Mouse (Mus musculus) forebrain, postnatal 0 days (tissue): ENCODE measurements around the gene Haus5. TPM values are rescaled to one million over a fixed set of nuclear protein-coding genes. Genes with fewer than 3 reads are reported as not detected.

Experiments used
- ATAC-seq: fragments of 200-750 bp; cut with Nextera tagmentation; 2 replicates; pipeline ENCODE4 v1.8.0; 2017; ENCODE audit warnings: mild to moderate bottlenecking, moderate library complexity
- DNase-seq: peaks from one replicate; pipeline ENCODE4 v3.0.0-alpha.2; 2015
- H3K27ac ChIP-seq: fragments of 300-500 bp; sonication (generic); 2 replicates; pipeline ENCODE4 v1.5.1; 2014; ENCODE audit warnings: low read depth, mild to moderate bottlenecking, antibody characterized with exemption, low read length, moderate library complexity, mixed read lengths
- H3K27me3 ChIP-seq: fragments of 300-500 bp; sonication (generic); 2 replicates; pipeline ENCODE4 v1.6.1; 2014; ENCODE audit warnings: mild to moderate bottlenecking, low read length, mixed read lengths; ENCODE audit not compliant: insufficient read depth
- H3K36me3 ChIP-seq: fragments of 300-500 bp; sonication (generic); 2 replicates; pipeline ENCODE4 v1.6.1; 2014; ENCODE audit warnings: mild to moderate bottlenecking, moderate library complexity; ENCODE audit not compliant: insufficient read depth
- H3K4me1 ChIP-seq: fragments of 300-500 bp; sonication (generic); 2 replicates; pipeline ENCODE4 v1.6.1; 2014; ENCODE audit warnings: antibody characterized with exemption; ENCODE audit not compliant: insufficient read depth
- H3K4me2 ChIP-seq: fragments of 300-500 bp; sonication (generic); 2 replicates; pipeline ENCODE4 v1.6.1; 2014; ENCODE audit warnings: low read depth, mild to moderate bottlenecking, moderate library complexity
- H3K4me3 ChIP-seq: fragments of 300-500 bp; sonication (generic); 2 replicates; pipeline ENCODE4 v1.5.1; 2014; ENCODE audit warnings: low read depth, low read length, mixed read lengths
- H3K9ac ChIP-seq: fragments of 300-500 bp; sonication (generic); 2 replicates; pipeline ENCODE4 v1.6.1; 2014; ENCODE audit warnings: mild to moderate bottlenecking
- H3K9me3 ChIP-seq: fragments of 300-500 bp; sonication (generic); 2 replicates; pipeline ENCODE4 v1.6.1; 2016; ENCODE audit warnings: low read length
- CTCF ChIP-seq: sonication (generic); IDR thresholded peaks from 2 replicates; pipeline ENCODE4 v1.5.1; 2016; ENCODE audit warnings: antibody characterized with exemption, control low read depth, low read depth
- WGBS: fragments of 180-500 bp; shearing (Covaris S2); extraction: QIAGEN DNeasy Blood & Tissue Kit; methylation state at CpG from one replicate; pipeline ENCODE4 v1.1.7; 2014; 5-methylcytosine and 5-hydroxymethylcytosine counted together
- polyA plus RNA-seq: library from polyadenylated mRNA; unstranded; fragments of >200 nt; fragmentation: Nextera tagmentation; extraction: Ambion mirVana; gene quantifications from 2 replicates; pipeline ENCODE4 v1.2.1, GENCODE M21; 2015
- total RNA-seq: library from RNA; depleted of rRNA; stranded (reverse); fragments of >200 nt; gene quantifications from 2 replicates; pipeline ENCODE4 v1.2.3, GENCODE M21; 2014

Haus5 gene
- total and polyA plus RNA-seq, 2 experiments from 2014 or later, result 16.3 to 17.7 TPM

DNA sequence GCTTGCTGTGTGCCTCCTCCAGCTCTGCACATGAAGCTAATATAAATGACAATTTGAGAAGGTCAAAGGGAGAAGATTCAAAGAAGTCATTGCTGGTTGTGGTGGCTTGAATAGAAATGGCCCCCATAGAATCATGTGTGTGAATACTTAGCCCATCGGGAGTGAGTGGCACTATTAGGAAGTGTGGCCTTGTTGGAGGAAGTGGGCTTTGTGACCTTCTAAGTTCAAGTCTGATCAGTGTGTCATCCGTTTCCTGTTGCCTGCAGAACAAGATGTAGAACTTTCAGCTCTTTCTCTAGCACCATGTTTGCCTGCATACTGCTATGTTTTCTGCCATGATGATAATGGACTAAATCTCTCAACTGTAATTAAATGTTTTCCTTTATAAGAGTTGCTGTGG lies 18.6 kb upstream of the Haus5 start:
- no peaks in the 10 kb centered on the region for H3K4me1 ChIP-seq
- H3K27ac ChIP-seq, result no peak overlapping the region
- peaks cover 7% of the 10 kb centered on the region; the same call in 1 of the 2 replicates for H3K27me3 ChIP-seq
- DNase-seq (no peak), ATAC-seq (no peak)
- no peaks in the 10 kb centered on the region for H3K9me3 ChIP-seq
- no peak for TF ChIP-seq CTCF
- H3K4me2 ChIP-seq, result no peak overlapping the region
- H3K4me3 ChIP-seq, result no peak overlapping the region
- no peak overlapping the region for H3K9ac ChIP-seq
- no peaks in the 10 kb centered on the region for H3K36me3 ChIP-seq
- WGBS, result 80% methylated on average over 2 of the region's 2 CpGs

DNA sequence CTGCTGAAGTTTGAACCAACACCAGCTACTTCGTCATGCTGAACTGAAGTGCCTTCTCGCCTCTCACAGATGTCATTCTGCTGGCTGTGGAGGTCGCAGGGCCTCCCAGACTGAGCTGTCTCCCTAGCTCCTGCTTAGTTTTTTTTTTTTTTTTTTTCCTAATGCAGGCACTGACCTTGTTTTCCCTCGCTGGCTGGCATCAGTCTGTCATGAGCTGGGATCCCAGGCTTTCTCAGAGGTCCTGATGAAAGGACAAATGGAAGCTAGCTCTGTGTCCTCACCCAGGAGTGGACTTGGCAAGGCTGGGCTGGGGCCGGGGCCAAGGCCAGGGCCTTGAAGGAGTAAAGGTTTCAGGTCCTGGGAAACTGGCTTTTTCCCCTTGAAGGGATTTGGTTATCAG lies 17.1 kb upstream of the Haus5 start:
- ATAC-seq (no peak), DNase-seq (no peak)
- no peak for TF ChIP-seq CTCF
- Histone ChIP-seq H3K4me3 (no peak overlapping the region), H3K4me2 (no peak overlapping the region), H3K4me1 (no peaks in the 10 kb centered on the region), H3K27me3 (no peaks in the 10 kb centered on the region; the same call in 1 of the 2 replicates), H3K36me3 (no peaks in the 10 kb centered on the region), H3K9ac (no peak overlapping the region), H3K9me3 (no peaks in the 10 kb centered on the region), H3K27ac (no peak overlapping the region)
- 66% methylated on average over 5 of the region's 5 CpGs for WGBS

GRCm38 (mm10) chr7:30678263-30678975 lies 13.6 kb upstream of the Haus5 start:
- Histone ChIP-seq H3K9me3 (no peaks in the 10 kb centered on the region), H3K4me3 (no peak overlapping the region), H3K9ac (no peak overlapping the region), H3K27ac (no peak overlapping the region), H3K4me2 (no peak overlapping the region), H3K36me3 (no peaks in the 10 kb centered on the region), H3K27me3 (no peaks in the 10 kb centered on the region; the same call in 1 of the 2 replicates), H3K4me1 (no peaks in the 10 kb centered on the region)
- 51% methylated on average over 5 of the region's 5 CpGs for WGBS
- peak; percentile 20 for DNase-seq
- TF ChIP-seq CTCF, result no peak
- ATAC-seq, result no peak

DNA sequence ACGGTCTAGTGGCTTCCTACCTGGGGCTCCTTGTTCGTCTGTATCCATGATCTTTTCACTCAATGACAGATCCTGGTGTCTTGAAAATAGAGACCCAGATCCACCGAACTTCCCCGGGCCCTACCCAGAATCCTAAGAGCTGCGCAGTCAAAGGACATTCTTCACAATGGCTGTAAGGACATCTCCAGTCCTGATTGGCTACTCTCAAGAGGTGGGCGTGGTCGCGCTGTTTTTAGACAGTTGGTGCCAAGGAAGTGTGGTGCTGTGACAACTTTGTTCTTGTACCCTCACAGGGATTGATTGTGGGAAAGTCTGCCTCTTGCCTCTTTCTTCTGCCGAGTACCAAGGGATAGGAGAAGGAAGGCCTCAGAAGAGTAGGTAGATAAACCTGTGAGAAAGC lies 6.7 kb upstream of the Haus5 start, which contains the start of gene Pmis2:
TSS of gene Pmis2 (minus strand) at position 126 of the 400 bp plus-strand sequence.
- ATAC-seq (no peak), DNase-seq (no peak)
- Histone ChIP-seq H3K27me3 (no peaks in the 10 kb centered on the region; the same call in 1 of the 2 replicates), H3K9me3 (no peaks in the 10 kb centered on the region), H3K4me3 (no peak within 1 kb of the TSS), H3K4me2 (no peak within 1 kb of the TSS), H3K27ac (no peak within 1 kb of the TSS), H3K9ac (no peak within 1 kb of the TSS), H3K4me1 (no peaks in the 10 kb centered on the region), H3K36me3 (no peaks in the 10 kb centered on the region)
- 78% methylated on average over 9 of the region's 9 CpGs for WGBS
- TF ChIP-seq CTCF, result no peak

- Histone ChIP-seq H3K4me1 (peaks cover 7% of the 10 kb centered on the region; the same call in 1 of the 2 replicates), H3K4me3 (no peak overlapping the region), H3K36me3 (no peaks in the 10 kb centered on the region), H3K9me3 (no peaks in the 10 kb centered on the region), H3K27ac (no peak overlapping the region), H3K27me3 (no peaks in the 10 kb centered on the region; the same call in 1 of the 2 replicates), H3K9ac (no peak overlapping the region), H3K4me2 (no peak overlapping the region)
- WGBS, result 38% methylated on average over 3 of the region's 3 CpGs
- ATAC-seq, result no peak
- peak; percentile 40 for TF ChIP-seq CTCF
- DNase-seq, result peak; percentile 5
Observed at GRCm38 (mm10) chr7:30669229-30669628, 4.4 kb upstream of the Haus5 start.

GRCm38 (mm10) chr7:30665321-30665720 lies 527 bp upstream of the Haus5 start:
- ATAC-seq (peak; percentile 67), DNase-seq (peak; percentile 58)
- peak overlapping the region; percentile 60 for H3K9ac ChIP-seq
- peak overlapping the region; percentile 83 for H3K27ac ChIP-seq
- no peak for TF ChIP-seq CTCF
- H3K27me3 ChIP-seq, result no peaks in the 10 kb centered on the region; the same call in 1 of the 2 replicates
- peaks cover 7% of the 10 kb centered on the region; the same call in 1 of the 2 replicates for H3K4me1 ChIP-seq
- H3K36me3 ChIP-seq, result peaks cover 8% of the 10 kb centered on the region; the same call in 1 of the 2 replicates
- H3K4me2 ChIP-seq, result peak overlapping the region; percentile 78
- no peaks in the 10 kb centered on the region for H3K9me3 ChIP-seq
- H3K4me3 ChIP-seq, result peak overlapping the region; percentile 48
- 7% methylated on average over 11 of the region's 11 CpGs for WGBS
